Mouse (Mus musculus): ENCODE measurements around the gene Psmg1.
"Not testable (repeated sequence)": the region's sequence is repeated elsewhere in the genome, so short reads cannot be mapped to it uniquely, and the experiment has no call there.

The Psmg1 gene

GRCm38 (mm10) chr16:95990462-95991121 lies at the start of gene Psmg1:
Gene Psmg1 (minus strand): TSS chr16:95990960.
- DNase-seq, result peak; percentile 96 to 99

- no peak for DNase-seq
Observed at GRCm38 (mm10) chr16:96039538-96039937, 48.8 kb upstream of the Psmg1 start.

GRCm38 (mm10) chr16:96034473-96034872 lies 43.7 kb upstream of the Psmg1 start:
- no peak for DNase-seq

- DNase-seq, result no peak
Observed at GRCm38 (mm10) chr16:96032368-96033043, 41.7 kb upstream of the Psmg1 start.

GRCm38 (mm10) chr16:96030476-96031102 lies 39.8 kb upstream of the Psmg1 start:
- peak; percentile 36 to 38 for DNase-seq

- no peak for DNase-seq
Observed at GRCm38 (mm10) chr16:96026256-96026655, 35.5 kb upstream of the Psmg1 start.

GRCm38 (mm10) chr16:96025244-96025643 lies 34.5 kb upstream of the Psmg1 start:
- DNase-seq, result no peak

- no peak for DNase-seq
Observed at GRCm38 (mm10) chr16:96021045-96021444, 30.3 kb upstream of the Psmg1 start.

GRCm38 (mm10) chr16:96009124-96009523 lies 18.4 kb upstream of the Psmg1 start:
- not testable (repeated sequence) for DNase-seq

- not testable (repeated sequence) for DNase-seq
Observed at GRCm38 (mm10) chr16:96004278-96004677, 13.5 kb upstream of the Psmg1 start.

- DNase-seq, result peak; percentile 29 to 46
Observed at GRCm38 (mm10) chr16:95999291-95999690, 8.5 kb upstream of the Psmg1 start.

- DNase-seq, result no peak
Observed at GRCm38 (mm10) chr16:95996156-95996555, 5.4 kb upstream of the Psmg1 start.

GRCm38 (mm10) chr16:95994576-95994975 lies 3.8 kb upstream of the Psmg1 start:
- not testable (repeated sequence) for DNase-seq

GRCm38 (mm10) chr16:95992596-95992995 lies 1.8 kb upstream of the Psmg1 start:
- DNase-seq, result no peak

GRCm38 (mm10) chr16:95991122-95991900 lies 551 bp upstream of the Psmg1 start:
- DNase-seq, result peak in 1 of 2 experiments; percentile 34

GRCm38 (mm10) chr16:95984911-95985310 lies 5.8 kb downstream of the Psmg1 start:
- DNase-seq, result peak; percentile 56 to 70

GRCm38 (mm10) chr16:95983601-95984000 lies 7.2 kb downstream of the Psmg1 start:
- DNase-seq, result peak; percentile 63 to 66

- DNase-seq, result no peak
Observed at GRCm38 (mm10) chr16:95970841-95971240, 19.9 kb downstream of the Psmg1 start.

- DNase-seq, result no peak
Observed at GRCm38 (mm10) chr16:95967455-95967854, 23.3 kb downstream of the Psmg1 start.

GRCm38 (mm10) chr16:95964427-95965023 lies 26.2 kb downstream of the Psmg1 start:
- DNase-seq, result no peak

GRCm38 (mm10) chr16:95961484-95961883 lies 29.3 kb downstream of the Psmg1 start:
- DNase-seq, result not testable (repeated sequence)

- DNase-seq, result not testable (repeated sequence)
Observed at GRCm38 (mm10) chr16:95960689-95961088, 30.1 kb downstream of the Psmg1 start.

GRCm38 (mm10) chr16:95958080-95958479 lies 32.7 kb downstream of the Psmg1 start:
- no peak for DNase-seq
